Mouse (Mus musculus) liver, embryonic 16.5 days (tissue): ENCODE measurements around the gene 4933434E20Rik. TPM values are rescaled to one million over a fixed set of nuclear protein-coding genes. Genes with fewer than 3 reads are reported as not detected.

Experiments
- ATAC-seq: fragments of 200-750 bp; cut with Nextera tagmentation; 2 replicates; pipeline ENCODE4 v1.8.0; 2017; ENCODE audit warnings: low read depth, mild to moderate bottlenecking, moderate number of reproducible peaks, moderate library complexity
- H3K27ac ChIP-seq: fragments of 300-500 bp; sonication (generic); 2 replicates; pipeline ENCODE4 v1.5.1; 2014; ENCODE audit warnings: mild to moderate bottlenecking, low read length
- H3K27me3 ChIP-seq: fragments of 300-500 bp; sonication (generic); 2 replicates; pipeline ENCODE4 v1.6.1; 2014; ENCODE audit warnings: low read depth, low read length, mixed read lengths; ENCODE audit not compliant: control insufficient read depth, insufficient read depth
- H3K36me3 ChIP-seq: fragments of 300-500 bp; sonication (generic); 2 replicates; pipeline ENCODE4 v1.6.1; 2014; ENCODE audit warnings: mild to moderate bottlenecking; ENCODE audit not compliant: control insufficient read depth, insufficient read depth
- H3K4me1 ChIP-seq: fragments of 300-500 bp; sonication (generic); 2 replicates; pipeline ENCODE4 v1.6.1; 2014; ENCODE audit warnings: low read depth, low read length, mixed read lengths; ENCODE audit not compliant: control insufficient read depth
- H3K4me2 ChIP-seq: fragments of 300-500 bp; sonication (generic); 2 replicates; pipeline ENCODE4 v1.6.1; 2014; ENCODE audit warnings: low read depth, low read length, mixed read lengths
- H3K4me3 ChIP-seq: fragments of 300-500 bp; sonication (generic); 2 replicates; pipeline ENCODE4 v1.5.1; 2014; ENCODE audit warnings: low read depth, mild to moderate bottlenecking, low read length
- H3K9ac ChIP-seq: fragments of 300-500 bp; sonication (generic); 2 replicates; pipeline ENCODE4 v1.6.1; 2014; ENCODE audit warnings: low read depth, low read length
- H3K9me3 ChIP-seq: fragments of 300-500 bp; sonication (generic); replicated peaks from 2 replicates; pipeline ENCODE4 v1.6.1; 2016; ENCODE audit warnings: low read length; ENCODE audit not compliant: control insufficient read depth
- WGBS: fragments of 180-500 bp; shearing (Covaris S2); extraction: QIAGEN DNeasy Blood & Tissue Kit; methylation state at CpG from one replicate; pipeline ENCODE4 v1.1.7; 2014; ENCODE audit not compliant: insufficient replicate concordance; 5-methylcytosine and 5-hydroxymethylcytosine counted together
- polyA plus RNA-seq: library from polyadenylated mRNA; unstranded; fragments of >200 nt; fragmentation: Nextera tagmentation; extraction: Ambion mirVana; gene quantifications from 2 replicates; pipeline ENCODE4 v1.2.1, GENCODE M21; 2015

Gene 4933434E20Rik
- polyA plus RNA-seq, 1 experiment from 2014 or later = 76.1 TPM

DNA sequence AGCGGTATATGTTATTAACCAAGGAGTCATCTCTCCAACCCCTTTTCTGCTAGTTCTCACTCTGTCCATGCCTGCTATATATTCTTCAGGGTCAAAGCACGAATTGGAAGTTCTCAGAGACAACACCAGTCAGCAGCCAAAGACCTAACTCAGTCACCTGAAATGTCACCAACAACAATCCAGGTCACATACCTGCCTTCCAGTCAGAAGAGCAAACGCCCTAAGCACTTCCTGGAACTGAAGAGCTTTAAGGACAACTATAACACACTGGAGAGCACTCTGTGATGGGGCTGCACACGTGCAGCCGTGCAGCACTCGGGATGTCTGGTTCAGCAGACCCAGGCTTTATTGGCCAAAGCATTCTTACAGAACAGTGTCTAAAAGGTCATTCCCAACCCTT is 10.1 kb downstream of the 4933434E20Rik start:
- Histone ChIP-seq H3K9me3 (no peaks in the 10 kb centered on the region), H3K4me2 (no peak overlapping the region), H3K4me1 (no peaks in the 10 kb centered on the region), H3K9ac (no peak overlapping the region), H3K27me3 (no peaks in the 10 kb centered on the region), H3K4me3 (no peak overlapping the region), H3K36me3 (peaks cover 14% of the 10 kb centered on the region), H3K27ac (no peak overlapping the region)
- 74% methylated on average over 6 of the region's 6 CpGs for WGBS
- ATAC-seq = no peak

DNA sequence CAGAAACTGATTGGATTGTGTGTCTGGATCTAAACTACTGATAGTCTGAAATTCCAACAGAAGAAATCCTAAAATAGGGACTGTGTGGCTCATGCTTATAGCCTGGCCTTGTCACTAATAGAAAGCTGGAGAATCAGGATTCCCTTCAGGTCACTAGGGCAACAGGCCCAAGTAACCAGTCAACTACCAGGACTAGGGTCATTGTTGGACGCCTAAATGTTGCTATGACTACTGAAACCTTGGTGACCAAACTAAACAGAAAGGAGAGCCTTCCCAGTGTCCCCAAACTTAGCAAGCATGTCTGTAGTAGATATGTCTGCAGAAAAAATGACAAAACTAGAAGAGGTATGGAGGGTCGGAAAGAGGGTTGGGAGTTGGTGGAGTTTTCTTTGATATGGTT is 11.1 kb downstream of the 4933434E20Rik start:
- H3K27ac ChIP-seq = no peak overlapping the region
- H3K4me3 ChIP-seq = no peak overlapping the region
- no peaks in the 10 kb centered on the region for H3K27me3 ChIP-seq
- H3K36me3 ChIP-seq = peaks cover 13% of the 10 kb centered on the region
- H3K4me2 ChIP-seq = no peak overlapping the region
- no peak for ATAC-seq
- 67% methylated on average over 2 of the region's 2 CpGs for WGBS
- H3K4me1 ChIP-seq = no peaks in the 10 kb centered on the region
- no peak overlapping the region for H3K9ac ChIP-seq
- no peaks in the 10 kb centered on the region for H3K9me3 ChIP-seq

GRCm38 (mm10) chr3:90064383-90064782 is 12.9 kb downstream of the 4933434E20Rik start:
- Histone ChIP-seq H3K4me3 (no peak overlapping the region), H3K4me1 (no peaks in the 10 kb centered on the region), H3K9me3 (no peaks in the 10 kb centered on the region), H3K27ac (no peak overlapping the region), H3K4me2 (no peak overlapping the region), H3K36me3 (peaks cover 9% of the 10 kb centered on the region), H3K9ac (no peak overlapping the region), H3K27me3 (no peaks in the 10 kb centered on the region)
- ATAC-seq = no peak
- WGBS = 68% methylated on average over 3 of the region's 3 CpGs

GRCm38 (mm10) chr3:90065553-90065952 is 14.1 kb downstream of the 4933434E20Rik start:
- Histone ChIP-seq H3K4me3 (no peak overlapping the region), H3K4me1 (no peaks in the 10 kb centered on the region), H3K4me2 (no peak overlapping the region), H3K27ac (no peak overlapping the region), H3K27me3 (no peaks in the 10 kb centered on the region), H3K9ac (no peak overlapping the region), H3K9me3 (no peaks in the 10 kb centered on the region), H3K36me3 (peaks cover 8% of the 10 kb centered on the region; the same call in 1 of the 2 replicates)
- ATAC-seq = no peak
- WGBS = 34% methylated on average over 3 of the region's 3 CpGs

DNA sequence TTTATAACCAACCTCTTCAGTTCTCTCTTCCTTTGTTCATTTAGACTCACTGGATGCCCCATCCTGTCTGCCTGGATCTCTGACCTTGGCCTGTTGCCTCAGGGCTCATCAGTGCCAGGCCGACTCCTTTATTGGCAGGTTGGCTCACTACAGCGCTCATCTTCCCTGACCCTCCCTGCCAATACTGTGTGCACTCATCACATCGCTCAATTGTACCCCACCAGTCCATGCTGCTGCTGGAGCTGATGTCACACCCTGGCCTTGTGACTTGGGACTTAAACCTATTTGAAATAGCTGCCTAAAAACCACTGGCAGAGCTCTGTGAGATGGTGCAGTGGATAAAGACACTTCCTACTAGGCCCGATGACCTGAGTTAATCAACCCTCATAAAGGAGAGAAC is 16.4 kb downstream of the 4933434E20Rik start:
- Histone ChIP-seq H3K27ac (no peak overlapping the region), H3K4me2 (no peak overlapping the region), H3K36me3 (peaks cover 3% of the 10 kb centered on the region; the same call in 1 of the 2 replicates), H3K9ac (no peak overlapping the region), H3K27me3 (no peaks in the 10 kb centered on the region), H3K9me3 (no peaks in the 10 kb centered on the region), H3K4me1 (no peaks in the 10 kb centered on the region), H3K4me3 (no peak overlapping the region)
- no peak for ATAC-seq
- 72% methylated on average over 4 of the region's 4 CpGs for WGBS

DNA sequence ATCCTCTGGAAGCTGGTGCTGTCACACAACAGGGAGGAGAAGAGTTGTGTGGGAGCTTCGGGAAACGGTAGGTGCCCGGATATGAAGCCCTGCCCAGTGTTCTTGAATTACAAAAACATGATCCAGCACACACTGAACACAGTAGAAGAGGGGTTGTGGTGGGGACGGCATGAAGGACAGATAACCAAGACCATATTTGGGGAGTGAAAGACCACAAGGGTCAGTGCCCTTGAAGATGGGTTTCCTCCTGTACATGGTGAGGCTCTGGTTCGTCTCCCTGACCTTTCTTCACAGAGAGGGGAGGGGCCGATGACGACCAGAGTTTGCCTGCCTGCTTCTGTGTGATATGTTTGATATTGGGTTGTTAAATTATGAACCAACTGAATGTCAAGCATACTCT is 18.3 kb downstream of the 4933434E20Rik start:
- no peak overlapping the region for H3K4me2 ChIP-seq

DNA sequence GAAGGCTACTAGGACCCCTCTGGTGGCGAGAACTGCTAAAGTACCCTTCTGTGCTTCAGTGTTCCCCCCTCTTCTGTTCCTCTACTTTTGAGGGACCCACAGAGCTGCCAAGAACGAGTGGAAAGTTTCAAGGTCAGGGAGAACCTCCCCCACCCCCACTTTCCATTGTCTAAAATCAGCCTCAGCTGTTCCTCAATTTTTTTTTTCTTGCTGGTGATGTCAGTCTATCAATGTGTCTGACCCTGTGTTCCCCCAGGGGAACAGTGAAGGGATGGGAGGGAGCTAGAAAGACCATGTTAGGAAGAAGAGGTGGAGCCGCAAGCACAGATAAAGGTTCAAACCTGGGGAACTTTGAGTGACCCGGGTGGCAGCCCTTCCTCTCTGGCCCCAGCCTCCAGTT is 20.9 kb downstream of the 4933434E20Rik start, which contains the start of gene Tpm3:
Tpm3 (plus strand) TSS at position 356 of the 400 bp plus-strand sequence.
- Histone ChIP-seq H3K4me3 (no peak within 1 kb of the TSS), H3K36me3 (no peaks in the 10 kb centered on the region), H3K27me3 (no peaks in the 10 kb centered on the region), H3K27ac (no peak within 1 kb of the TSS), H3K4me2 (no peak within 1 kb of the TSS), H3K9me3 (no peaks in the 10 kb centered on the region), H3K4me1 (no peaks in the 10 kb centered on the region), H3K9ac (no peak within 1 kb of the TSS)
- ATAC-seq = no peak
- WGBS = 40% methylated on average over 4 of the region's 4 CpGs

More for the DNA sequence above, 18.3 kb downstream of the 4933434E20Rik start:
- 45% methylated on average over 7 of the region's 7 CpGs for WGBS
- Histone ChIP-seq H3K27me3 (no peaks in the 10 kb centered on the region), H3K27ac (no peak overlapping the region), H3K9ac (no peak overlapping the region), H3K36me3 (no peaks in the 10 kb centered on the region), H3K4me3 (no peak overlapping the region), H3K9me3 (no peaks in the 10 kb centered on the region), H3K4me1 (no peaks in the 10 kb centered on the region)
- no peak for ATAC-seq

- WGBS = 24% methylated on average over 5 of the region's 5 CpGs
- Histone ChIP-seq H3K9me3 (no peaks in the 10 kb centered on the region), H3K36me3 (no peaks in the 10 kb centered on the region), H3K27ac (no peak overlapping the region), H3K4me1 (peaks cover 23% of the 10 kb centered on the region), H3K4me3 (no peak overlapping the region), H3K9ac (no peak overlapping the region), H3K4me2 (no peak overlapping the region), H3K27me3 (no peaks in the 10 kb centered on the region)
- ATAC-seq = no peak
Measured at GRCm38 (mm10) chr3:90076921-90077716, 25.7 kb downstream of the 4933434E20Rik start.

DNA sequence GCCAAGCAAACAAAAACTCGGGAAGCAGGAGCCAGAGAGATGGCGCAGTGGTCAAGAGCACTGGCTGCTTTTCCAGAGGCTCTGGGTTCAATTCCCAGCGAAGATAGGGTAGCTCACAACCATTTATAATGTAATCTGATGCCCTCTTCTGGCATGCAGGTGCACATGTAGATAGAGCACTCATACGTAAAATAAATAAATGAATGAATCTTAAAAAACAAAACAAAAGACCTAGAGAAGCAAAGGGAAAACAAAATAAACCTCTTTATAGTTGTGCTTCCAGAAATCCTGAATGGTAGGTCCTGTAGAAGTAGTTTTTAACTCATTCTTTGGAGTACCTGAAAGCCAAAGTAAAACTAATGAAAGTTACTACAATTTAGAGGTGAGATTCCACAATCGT is 26.8 kb downstream of the 4933434E20Rik start:
- no peaks in the 10 kb centered on the region for H3K9me3 ChIP-seq
- no peaks in the 10 kb centered on the region for H3K36me3 ChIP-seq
- no peak overlapping the region for H3K27ac ChIP-seq
- no peak for ATAC-seq
- 44% methylated on average over 5 of the region's 5 CpGs for WGBS
- no peaks in the 10 kb centered on the region for H3K27me3 ChIP-seq
- no peak overlapping the region for H3K4me3 ChIP-seq
- no peak overlapping the region for H3K4me2 ChIP-seq
- H3K4me1 ChIP-seq = peaks cover 34% of the 10 kb centered on the region
- H3K9ac ChIP-seq = no peak overlapping the region
